Mouse (Mus musculus) ES-E14 (cell line): Measurements from ENCODE around the gene Vpreb3.

ENCODE experiments used
- CHD2 ChIP-seq: IDR thresholded peaks from 2 replicates; pipeline ENCODE4 v1.6.1; 2014; ENCODE audit warnings: mild to moderate bottlenecking, low read depth, low read length, inconsistent platforms
- HCFC1 ChIP-seq: IDR thresholded peaks from 2 replicates; pipeline ENCODE4 v1.6.1; 2012; ENCODE audit warnings: low read length, inconsistent platforms, borderline replicate concordance; ENCODE audit not compliant: insufficient read depth
- MAFK ChIP-seq: IDR thresholded peaks from 2 replicates; pipeline ENCODE4 v1.6.1; 2014; ENCODE audit warnings: mild to moderate bottlenecking, low read depth, low read length, inconsistent platforms; ENCODE audit not compliant: insufficient read depth
- ZC3H11A ChIP-seq: IDR thresholded peaks from 2 replicates; pipeline ENCODE4 v1.6.1; 2012; ENCODE audit warnings: low read depth, mild to moderate bottlenecking, inconsistent platforms, low read length, borderline replicate concordance
- ZNF384 ChIP-seq: IDR thresholded peaks from 2 replicates; pipeline ENCODE4 v1.6.1; 2012; ENCODE audit warnings: low read depth, low read length, inconsistent platforms

DNA sequence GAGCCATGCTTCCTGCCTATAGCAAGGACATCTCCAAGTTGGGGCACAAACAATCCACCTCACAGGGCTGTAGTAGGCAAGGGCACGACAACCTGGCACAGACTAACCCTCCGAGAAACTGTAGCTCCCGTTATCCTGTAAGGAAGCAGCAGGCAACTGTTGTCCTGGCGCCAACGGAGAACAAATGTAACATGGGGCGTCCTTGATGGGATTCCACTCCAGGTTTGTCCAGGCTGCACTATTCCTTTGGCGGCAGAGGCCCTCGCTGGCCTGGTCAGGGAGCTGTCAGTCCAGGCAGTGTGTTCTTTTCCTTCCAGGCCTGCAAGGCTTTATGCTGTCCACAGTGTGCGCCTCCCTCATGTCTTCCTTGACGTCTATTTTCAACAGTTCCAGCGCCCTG is 52.6 kb downstream of the Vpreb3 start:
- TF ChIP-seq MAFK = no peak
- no peak for TF ChIP-seq CHD2
- no peak for TF ChIP-seq ZC3H11A
- no peak for TF ChIP-seq HCFC1
- TF ChIP-seq ZNF384 = no peak
